Mouse (Mus musculus) lung, postnatal 25 days (tissue): ENCODE data around the gene Mboat2.
A peak's percentile ranks its signal among the peaks of the same experiment; 100 is the strongest.

Experiments
- DNase-seq: peaks from one replicate; pipeline ENCODE4 v3.0.0; 2022; ENCODE audit warnings: low spot score

Gene Mboat2

DNA sequence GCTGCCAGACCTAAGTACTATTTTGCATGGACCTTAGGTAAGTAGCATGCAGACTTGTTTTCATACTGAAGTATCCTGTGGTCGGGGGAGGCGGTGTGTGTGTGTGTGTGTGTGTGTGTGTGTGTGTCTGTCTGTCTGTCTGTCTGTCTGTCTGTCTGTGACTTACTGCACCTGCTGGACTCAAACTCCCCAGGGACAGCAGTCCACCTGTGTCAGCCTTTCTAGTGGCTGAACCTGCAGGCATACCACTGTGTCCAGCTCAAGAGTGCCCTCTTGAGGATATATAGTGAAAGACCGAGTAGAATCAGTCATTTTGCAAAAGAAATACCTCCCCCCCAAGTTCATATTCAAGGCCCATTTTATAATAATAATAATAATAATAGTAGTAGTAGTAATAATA lies 117.7 kb downstream of the Mboat2 start:
- DNase-seq = peak; percentile 53

- DNase-seq = no peak
These were observed 119.8 kb downstream of the Mboat2 start for GRCm38 (mm10) chr12:24950376-24951046.

- DNase-seq = peak; percentile 51
These were observed 121.5 kb downstream of the Mboat2 start for GRCm38 (mm10) chr12:24952147-24952546.

DNA sequence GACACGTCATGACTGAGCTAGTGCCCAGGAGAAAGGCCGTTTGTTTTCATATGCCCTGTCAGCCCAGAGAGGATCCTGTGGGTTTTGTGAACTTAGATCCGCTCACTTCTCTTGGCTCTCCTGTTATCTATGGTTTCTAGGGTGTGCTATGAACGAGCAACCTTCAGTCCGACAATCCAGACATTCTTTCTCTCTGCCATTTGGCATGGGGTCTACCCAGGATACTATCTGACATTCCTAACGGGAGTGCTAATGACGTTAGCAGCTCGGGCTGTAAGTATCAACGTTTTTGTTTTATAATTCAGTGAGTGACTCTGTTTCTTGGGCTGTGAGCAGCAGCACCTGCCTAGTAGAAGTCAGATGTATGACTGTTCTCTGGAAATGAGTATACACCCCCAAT lies 124.5 kb downstream of the Mboat2 start:
- no peak for DNase-seq

GRCm38 (mm10) chr12:24958526-24958925 lies 127.8 kb downstream of the Mboat2 start:
- no peak for DNase-seq

DNA sequence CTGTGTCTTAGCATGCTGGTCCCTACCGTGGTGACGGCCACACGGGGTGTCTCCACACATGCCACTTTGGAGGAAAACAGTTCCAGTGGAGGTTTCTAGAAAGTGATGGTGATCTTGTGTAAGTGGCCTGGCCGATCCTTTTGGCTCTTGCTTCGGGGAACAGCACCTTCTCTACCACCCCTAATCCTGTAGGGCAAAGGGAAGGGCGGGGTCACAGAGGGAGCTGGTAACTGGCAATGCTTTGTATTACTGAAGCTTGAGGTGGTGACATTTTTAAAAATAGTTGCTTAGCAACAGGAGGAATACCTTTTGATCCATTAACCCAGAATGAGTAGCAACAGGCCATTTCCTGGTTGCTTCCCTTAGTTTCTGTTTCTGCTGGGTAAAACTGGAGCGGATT lies 131.1 kb downstream of the Mboat2 start:
- DNase-seq = no peak

DNA sequence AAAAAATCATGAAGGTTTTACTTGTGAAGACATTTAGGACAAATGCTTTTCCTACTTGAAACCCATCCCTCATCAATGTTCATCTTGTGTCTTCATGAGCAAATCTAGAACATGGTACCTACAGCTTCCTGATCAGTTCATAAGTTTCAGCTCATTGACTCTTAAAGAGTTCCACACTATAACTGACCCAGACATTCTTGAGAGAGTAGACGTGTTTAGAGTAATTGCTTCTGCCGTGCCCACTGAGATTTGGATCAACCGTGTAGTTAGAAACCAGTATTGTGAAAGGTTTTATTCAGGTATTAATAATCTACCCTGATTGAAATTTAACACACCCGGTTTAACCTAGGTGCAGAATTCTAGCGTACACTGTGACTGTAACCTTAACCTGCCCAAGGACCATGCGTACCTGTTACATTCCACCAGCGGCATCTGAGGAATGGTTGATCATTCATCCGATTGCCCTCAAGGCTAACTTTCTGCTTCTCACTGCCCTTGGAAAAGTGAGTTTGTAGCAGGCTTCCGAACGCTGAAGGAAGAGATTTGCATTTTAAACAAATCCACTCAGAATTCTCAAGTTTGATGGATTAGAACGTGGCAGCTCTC lies 131.8 kb downstream of the Mboat2 start:
- DNase-seq = no peak

GRCm38 (mm10) chr12:24963393-24964022 lies 132.8 kb downstream of the Mboat2 start:
- no peak for DNase-seq

DNA sequence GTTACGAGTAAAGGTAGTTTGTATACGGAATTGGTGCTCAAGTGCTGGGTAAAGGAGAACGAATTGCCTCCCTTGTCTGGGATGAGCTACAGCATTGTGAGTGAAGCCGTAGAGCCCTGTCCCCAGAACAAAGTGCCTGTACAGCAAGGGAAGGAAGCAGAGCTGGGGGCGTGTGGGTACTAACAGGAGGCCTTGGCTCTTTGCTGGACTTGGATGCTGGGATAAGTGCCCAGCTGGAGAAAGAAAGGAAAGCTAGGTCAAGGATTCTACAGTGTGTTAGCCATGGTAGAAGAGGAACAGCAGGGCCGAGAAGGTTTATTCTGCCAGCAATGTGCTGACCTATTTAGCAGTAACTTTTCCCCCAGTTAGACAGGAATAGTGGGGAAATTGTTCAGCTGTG lies 134.7 kb downstream of the Mboat2 start:
- DNase-seq = no peak

- no peak for DNase-seq
These were observed 135.4 kb downstream of the Mboat2 start for GRCm38 (mm10) chr12:24966046-24966445.

DNA sequence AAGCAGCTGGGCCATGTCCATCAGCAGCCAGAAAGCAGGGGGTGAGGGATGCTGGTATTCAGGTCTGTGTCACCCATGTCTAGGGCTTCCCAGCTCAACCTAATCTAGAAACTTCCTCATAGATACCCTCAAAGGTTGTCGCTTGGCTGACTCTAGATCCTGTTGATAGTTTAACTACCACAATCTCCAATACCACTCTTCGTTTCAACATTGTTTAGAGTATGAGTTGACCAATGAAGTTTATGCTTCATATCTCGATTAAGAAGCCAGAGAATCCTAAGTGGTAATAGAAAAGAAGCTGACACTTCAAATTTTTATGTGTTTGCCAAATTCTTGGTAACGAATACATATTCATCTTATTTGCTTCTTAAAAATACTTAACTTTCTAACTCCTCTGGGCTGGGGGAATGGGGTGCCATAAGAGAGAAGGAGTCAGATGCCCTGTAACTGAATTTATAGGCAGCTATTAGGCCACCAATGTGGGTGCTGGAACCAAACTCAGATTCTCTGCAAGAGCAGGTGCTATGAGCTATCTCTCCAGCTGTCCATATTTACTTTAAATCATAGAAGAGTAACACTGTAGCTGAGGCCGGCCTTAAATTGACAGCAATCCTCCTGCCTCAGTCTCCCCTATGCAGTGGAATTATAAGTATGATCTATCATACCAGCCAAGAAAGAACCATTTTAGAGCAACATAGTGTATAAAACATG lies 141.0 kb downstream of the Mboat2 start:
- no peak for DNase-seq

DNA sequence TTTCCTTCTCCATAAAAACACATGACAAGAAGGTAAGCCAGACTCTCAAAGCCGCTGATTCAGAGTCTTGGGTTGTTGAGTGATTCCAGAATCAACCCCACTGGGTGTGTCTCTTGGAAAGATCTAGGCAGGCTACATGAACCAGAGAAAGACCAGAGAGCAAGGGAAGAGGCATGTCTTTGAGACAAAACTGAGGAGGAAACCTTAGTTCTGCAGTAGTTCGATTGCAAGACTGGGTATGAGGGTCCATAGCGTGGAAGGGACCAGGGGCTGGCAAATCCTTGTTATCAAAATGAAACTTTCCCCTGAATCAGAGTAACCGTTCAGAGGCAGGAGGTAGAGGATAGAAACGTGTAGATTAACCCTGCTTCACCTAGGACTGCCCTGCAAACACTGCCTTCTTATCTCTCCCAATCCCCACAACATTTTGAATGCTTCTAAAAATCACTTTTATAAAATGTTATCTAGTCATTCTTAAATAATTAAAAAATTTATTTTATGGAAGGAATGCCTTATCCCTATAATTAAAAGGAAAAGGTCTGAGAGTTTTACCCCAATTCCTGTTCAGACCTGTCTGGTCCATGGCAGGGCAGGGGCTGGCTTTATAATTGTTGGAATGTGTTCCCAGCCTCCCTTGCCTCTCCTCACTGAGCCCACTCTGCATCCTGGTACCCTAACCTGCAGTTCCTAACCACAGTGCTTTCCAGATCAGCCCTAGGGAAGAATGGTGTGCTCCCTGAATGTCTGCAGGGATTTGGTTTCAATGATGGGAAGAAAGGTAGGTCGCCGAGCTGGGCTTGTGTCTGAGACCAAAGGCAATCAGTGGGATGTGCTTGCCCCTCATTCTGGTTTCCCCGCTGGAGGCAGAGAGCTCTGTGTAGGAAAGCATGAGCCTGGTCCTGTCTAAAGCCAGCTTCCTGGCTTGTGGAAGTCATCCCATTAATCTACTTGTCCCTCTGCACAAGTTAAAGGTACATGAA lies 142.0 kb downstream of the Mboat2 start:
- no peak for DNase-seq

- DNase-seq = no peak
These were observed 142.9 kb downstream of the Mboat2 start for GRCm38 (mm10) chr12:24973586-24973985.

DNA sequence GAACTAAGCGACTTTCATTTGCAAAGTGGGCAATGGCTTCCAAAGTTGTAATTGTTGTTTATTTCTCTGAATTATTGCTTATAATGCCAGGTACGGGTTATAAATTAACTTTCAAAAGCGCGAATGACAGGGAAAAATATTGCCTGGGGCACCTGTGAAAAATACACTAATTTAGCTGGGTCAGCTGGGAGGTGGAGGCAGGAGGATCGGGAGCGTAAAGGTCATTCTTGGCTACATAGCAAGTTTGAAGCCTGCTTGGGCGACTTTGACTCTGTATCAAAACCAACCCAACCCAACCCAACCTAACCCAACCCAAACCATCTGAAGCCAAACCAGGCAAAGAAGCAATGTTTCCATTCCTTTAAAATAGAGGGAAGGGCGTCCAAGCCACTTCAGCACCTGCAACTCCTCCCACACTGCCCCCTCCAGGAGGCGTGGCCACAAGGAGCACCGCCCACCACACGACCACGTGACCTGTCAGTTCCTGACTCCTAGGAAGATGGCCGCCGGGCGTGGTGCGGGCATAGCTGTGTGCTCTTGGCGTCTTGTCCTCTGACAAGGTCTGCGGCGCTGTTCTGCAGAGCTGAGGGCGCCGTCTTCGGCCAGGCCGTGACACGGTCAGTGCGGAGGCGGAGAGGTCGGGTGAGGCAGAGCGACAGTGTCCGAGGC lies 143.9 kb downstream of the Mboat2 start, which contains the start of gene Kidins220:
Gene Kidins220 (plus strand): TSS at position 480 of the 669 bp plus-strand sequence.
- peak; percentile 93 for DNase-seq

GRCm38 (mm10) chr12:24975115-24975733 lies 144.5 kb downstream of the Mboat2 start:
- peak; percentile 75 for DNase-seq

GRCm38 (mm10) chr12:24985226-24985625 lies 154.5 kb downstream of the Mboat2 start:
- DNase-seq = no peak

DNA sequence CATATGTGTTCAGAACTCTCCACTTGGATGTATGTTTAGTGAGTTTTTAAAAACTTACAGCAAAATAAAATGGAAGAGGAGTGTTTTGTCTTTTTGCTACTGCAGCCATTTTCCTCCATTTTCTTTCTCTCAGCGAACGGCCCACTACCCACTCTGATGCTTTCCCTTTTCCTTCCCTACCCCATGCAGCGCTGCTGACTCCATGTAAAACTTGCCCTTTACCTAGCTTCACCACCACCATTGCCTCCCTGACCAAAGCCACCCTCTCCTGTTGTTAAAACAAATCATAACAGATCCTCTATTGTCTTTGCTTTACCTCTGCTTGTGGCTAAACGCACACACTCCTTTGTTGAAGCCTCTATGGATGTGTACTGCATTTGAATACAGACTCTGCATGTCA lies 164.7 kb downstream of the Mboat2 start:
- DNase-seq = no peak

GRCm38 (mm10) chr12:25005350-25005749 lies 174.7 kb downstream of the Mboat2 start:
- DNase-seq = no peak

GRCm38 (mm10) chr12:25009957-25010356 lies 179.3 kb downstream of the Mboat2 start:
- no peak for DNase-seq

- no peak for DNase-seq
These were observed 179.7 kb downstream of the Mboat2 start for GRCm38 (mm10) chr12:25010416-25010815.
